Mouse (Mus musculus) right cerebral cortex, postnatal 10 days (tissue): Measurements from ENCODE around the gene Gm14085.
"Not testable (repeated sequence)": the region's sequence is repeated elsewhere in the genome, so short reads cannot be mapped to it uniquely, and the experiment has no call there.

Experiments used
- DNase-seq, 2 experiments: peaks; one replicate each; pipeline ENCODE4 v3.0.0; 2021; ENCODE audit warnings: low spot score in 2 of 2

Gene Gm14085

DNA sequence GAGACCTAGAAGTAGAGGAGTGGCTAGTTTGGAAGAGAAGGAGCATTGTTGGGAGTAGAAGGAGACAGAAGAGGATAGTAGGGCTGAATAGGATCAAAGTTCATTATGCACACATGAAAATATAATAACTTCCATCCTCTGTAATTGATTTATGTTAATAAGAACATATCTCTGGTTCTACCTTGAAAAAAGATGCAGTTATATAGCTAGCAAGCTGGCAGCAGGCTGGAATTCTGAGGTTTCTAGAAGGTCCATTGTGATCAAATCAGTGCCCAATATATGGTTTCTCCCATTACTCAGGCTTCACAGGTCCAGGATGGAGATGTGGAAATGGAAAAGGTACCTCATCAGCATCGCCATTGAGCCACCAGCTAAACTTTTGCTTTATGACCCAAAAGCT lies at the start of gene Gm14085:
TSS of gene Gm14085 (plus strand) at position 301 of the 400 bp plus-strand sequence.
- no peak for DNase-seq

DNA sequence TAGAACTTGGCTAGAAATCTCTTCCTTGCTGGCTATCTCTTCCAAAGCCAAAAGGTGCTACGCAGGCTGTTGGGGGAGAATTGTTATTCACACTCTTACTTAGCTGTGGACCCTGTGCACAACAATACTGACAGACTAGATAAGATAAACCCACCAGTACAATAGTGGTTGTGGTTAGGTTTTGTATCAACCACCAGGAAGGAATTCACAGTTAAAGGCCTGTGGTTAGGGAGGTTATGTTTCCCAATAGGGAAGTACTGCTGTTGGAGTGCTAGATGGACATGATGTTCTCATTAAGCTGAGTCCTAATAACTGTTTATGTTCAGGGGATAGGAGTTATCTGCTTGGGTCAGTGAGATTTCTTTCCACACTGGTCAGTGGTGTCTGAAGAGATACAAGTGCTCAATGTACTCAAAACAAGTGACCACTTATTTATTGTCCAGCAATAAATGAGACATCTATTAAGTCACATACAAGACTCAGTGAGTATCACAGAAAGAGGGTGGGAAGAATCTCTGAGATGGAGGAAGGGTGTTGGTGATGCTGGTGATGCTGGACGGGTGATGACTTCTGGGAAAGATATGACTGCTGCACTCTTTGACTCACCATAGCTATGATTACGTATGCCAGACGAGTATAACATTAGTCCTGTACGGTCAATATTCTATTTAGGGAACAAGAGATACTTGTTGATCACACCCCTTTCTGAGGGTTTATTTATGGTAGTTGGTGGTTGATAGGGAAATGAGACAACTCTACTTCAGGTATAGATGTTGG lies 45.8 kb upstream of the Gm14085 start:
- not testable (repeated sequence) for DNase-seq

DNA sequence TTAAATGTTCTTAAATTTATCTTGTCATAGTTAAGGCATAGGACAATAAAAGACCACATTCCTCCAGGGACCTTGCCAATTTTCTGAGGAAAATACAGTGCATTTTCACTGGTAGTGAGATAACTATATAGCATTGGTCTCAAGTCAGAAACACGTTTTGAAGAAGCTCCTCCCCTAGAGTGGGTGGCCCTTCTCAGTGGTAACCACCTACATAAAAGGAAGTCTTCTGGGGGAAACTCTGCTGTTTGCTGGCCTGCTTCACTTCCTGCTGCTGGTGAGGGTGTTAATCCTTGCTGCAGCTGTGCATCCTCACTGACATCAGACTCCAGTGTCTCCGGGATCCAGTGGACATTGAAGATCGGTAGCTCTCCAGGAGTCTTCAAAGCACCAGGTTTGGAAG lies 44.2 kb upstream of the Gm14085 start:
- not testable (repeated sequence) for DNase-seq

DNA sequence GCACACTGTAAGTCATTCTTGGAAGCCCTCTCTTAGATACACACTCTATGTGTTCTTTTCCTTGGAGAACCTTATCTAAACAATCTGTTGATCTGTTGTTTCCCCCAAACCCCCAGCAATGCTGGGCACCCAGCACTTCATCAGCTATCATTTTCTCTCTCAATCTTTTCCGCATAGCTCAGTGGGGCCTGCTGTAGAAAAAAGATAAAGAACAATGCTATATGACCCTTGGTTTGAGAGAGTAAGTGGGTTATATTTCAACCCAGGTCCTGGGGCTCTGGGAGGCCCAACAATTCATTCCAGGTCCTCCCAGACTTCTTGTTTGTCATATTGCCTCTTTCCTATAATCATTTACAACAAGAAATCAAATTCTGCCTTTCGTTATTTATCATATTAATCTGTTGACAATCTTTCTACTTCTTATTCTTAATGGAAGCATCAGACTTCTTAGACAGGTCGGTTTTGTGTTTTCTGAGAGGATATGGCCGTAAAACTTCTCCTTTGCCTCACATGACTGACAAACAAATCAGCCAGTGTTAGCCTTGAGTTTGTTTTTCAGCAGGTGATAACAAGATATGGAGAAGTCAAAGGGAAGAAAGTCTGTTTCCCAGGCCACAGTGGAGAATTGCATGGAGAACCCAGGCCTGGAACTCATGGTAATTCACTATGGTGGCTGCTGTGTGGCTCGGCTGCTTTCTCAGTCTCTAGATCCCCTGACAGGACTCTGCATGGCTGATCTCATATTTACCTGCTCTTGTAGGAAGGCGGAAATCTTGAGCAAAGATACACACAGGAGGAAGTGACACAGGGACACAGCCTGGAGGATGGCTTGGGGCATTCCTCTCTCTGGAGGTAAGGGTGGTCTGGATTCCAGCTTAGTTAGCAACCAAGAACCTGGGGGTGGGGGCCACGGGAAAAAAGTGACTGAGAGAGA lies 43.5 kb upstream of the Gm14085 start:
- DNase-seq = no peak

DNA sequence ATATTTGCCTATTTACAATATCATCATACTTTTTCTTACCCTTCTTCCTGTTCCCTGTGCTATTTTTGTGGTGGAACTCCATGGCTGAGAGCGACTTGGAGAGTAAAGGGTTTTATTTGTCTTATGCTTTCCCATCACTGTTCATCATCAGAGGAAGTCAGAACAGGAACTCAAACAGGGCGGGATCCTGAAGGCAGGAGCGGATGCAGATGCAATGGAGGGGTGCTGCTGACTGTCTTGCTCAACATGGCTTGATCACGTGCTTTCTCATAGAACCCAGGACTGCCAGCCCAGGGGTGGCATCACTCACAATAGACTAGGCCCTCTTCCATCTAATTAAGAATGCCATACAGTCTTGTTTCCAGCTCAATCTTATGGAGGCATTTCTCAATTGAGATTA lies 34.4 kb upstream of the Gm14085 start:
- DNase-seq = no peak

- no peak for DNase-seq
Observed at GRCm38 (mm10) chr2:122452426-122452825, 32.3 kb upstream of the Gm14085 start.

DNA sequence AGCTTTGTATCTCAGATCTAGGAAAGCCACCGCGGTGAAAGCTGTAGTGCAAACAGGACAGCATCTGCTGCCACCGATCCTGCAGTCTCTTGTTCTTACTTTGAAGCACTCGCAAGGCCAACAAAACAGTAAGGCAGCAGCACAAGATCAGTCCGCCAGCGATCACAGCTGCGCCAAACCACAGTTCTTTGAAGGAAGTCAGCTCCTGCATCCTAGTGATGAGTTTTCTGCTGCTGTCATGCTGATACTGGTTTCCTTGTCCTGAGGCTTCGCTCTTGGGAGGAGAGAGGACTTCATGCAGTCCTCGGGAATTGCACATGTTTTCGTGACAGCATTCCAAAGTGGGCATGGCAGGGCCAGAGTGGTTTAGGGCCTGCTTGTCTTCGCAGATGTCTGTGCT lies 17.8 kb upstream of the Gm14085 start:
- peak; percentile 18 to 28 for DNase-seq

- peak; percentile 89 to 90 for DNase-seq
Observed at GRCm38 (mm10) chr2:122467351-122468013, 17.3 kb upstream of the Gm14085 start.

DNA sequence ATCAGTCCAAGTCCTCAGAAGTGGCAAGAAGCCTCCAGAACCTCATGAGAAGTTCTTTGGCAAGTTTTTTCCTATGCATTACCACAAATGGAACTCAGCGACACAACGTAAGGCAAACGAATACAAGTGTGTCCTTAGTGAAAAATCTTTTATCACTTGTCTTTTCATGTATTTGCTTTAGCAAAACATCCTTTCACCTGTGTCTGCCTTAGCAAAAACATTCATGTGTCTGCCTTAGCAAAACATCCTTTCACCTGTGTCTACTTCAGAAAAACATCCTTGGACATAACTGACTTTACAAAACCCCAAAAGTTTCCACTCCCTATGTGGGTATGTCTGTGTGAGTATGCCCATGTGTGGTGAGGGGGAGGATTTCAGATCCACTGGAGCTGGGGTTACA lies 15.5 kb upstream of the Gm14085 start:
- no peak for DNase-seq

- DNase-seq = no peak
Observed at GRCm38 (mm10) chr2:122476585-122476984, 8.2 kb upstream of the Gm14085 start.

- DNase-seq = not testable (repeated sequence)
Observed at GRCm38 (mm10) chr2:122483787-122484186, 954 bp upstream of the Gm14085 start.

DNA sequence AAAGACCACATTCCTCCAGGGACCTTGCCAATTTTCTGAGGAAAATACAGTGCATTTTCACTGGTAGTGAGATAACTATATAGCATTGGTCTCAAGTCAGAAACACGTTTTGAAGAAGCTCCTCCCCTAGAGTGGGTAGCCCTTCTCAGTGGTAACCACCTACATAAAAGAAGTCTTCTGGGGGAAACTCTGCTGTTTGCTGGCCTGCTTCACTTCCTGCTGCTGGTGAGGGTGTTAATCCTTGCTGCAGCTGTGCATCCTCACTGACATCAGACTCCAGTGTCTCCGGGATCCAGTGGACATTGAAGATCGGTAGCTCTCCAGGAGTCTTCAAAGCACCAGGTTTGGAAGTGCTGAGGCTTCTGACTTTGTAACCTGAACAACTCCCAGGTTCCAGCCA lies 913 bp downstream of the Gm14085 start:
- not testable (repeated sequence) for DNase-seq

DNA sequence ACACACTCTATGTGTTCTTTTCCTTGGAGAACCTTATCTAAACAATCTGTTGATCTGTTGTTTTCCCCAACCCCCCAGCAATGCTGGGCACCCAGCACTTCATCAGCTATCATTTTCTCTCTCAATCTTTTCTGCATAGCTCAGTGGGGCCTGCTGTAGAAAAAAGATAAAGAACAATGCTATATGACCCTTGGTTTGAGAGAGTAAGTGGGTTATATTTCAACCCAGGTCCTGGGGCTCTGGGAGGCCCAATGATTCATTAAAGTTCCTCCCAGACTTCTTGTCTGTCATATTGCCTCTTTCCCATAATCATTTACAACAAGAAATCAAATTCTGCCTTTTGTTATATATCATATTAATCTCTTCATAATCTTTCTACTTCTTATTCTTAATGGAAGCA lies 1.4 kb downstream of the Gm14085 start:
- DNase-seq = not testable (repeated sequence)

DNA sequence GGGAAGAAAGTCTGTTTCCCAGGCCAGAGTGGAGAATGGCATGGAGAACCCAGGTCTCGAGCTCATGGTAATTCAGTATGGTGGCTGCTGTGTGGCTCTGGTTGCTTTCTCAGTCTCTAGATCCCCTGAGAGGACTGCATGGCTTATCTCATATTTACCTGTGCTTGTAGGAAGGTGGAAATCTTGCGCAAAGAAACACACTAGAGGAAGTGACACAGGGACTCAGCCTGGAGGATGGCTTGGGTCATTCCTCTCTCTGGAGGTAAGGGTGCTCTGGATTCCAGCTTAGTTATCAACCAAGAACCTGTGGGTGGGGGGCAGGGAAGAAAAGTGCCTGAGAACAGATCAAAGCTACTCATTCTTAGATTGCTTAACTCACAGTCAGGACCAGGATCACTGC lies 1.9 kb downstream of the Gm14085 start:
- no peak for DNase-seq

DNA sequence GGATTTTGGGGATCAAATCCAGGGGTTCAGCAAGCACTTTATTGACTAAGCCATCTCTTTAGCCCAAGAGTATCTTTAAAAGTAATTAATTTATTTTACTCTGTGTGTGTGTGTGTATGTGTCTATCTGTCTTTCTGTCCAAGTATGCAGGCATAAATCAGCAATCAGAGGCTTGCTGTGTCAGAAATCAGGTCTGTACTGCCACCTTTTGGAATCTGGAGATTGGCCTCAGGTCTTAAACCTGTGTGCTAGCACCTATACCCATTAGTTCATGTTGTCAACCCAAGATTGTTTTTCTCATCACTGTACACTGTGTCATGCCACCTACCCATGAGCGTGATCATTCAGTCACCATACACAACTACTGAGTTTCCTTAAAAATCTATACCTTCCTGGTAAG lies 45.0 kb downstream of the Gm14085 start:
- DNase-seq = not testable (repeated sequence)

DNA sequence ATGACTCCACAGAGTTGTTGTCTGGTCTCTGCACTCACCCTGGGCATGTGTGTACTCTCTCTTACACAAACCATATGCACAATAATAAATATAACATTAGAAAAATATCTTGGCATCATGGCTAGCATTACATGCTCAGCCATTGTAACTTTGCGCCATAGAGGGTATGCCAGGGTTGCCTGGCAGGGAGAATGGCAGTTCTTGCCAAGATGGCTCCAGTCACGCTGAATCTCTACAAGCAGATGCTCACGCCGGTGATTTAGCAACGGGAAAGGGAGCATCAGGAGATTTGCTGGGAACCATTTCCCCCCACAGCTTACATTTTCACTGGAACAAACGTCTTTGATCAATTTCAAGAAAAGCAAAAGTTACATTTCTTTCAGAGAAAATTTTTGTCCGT lies 46.5 kb downstream of the Gm14085 start:
- peak; percentile 43 to 49 for DNase-seq

GRCm38 (mm10) chr2:122531726-122532125 lies 47.0 kb downstream of the Gm14085 start:
- DNase-seq = no peak

DNA sequence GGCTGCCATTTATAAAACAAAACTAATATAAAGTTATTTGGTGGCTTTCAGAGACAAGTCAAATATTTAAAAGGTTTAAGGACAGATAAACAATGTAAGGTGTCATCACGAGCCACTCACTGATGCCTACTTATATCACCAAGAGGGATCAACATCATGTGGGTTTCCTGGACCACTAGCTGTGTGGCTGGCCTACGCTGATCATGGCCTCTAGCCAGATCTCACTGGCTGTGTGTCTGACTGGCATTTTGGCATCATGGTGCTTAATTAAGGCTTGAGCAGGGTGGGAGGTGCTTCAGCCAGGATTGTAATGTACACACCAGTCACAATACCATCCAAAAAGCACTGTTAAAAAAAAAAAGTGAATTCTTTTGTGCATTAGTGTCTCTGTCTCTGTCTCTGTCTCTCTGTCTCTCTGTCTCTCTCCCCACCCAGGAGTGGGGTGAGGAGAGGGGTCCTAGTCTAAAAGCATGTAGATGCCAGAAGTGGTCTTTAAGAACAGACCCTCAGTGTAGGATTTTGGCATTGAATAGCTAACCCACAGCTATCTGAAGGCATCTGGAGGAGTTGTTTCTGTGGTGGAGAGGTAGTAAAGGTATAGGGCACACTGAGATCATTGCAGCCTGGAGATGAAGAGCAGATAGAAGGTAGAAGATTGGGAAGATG lies 47.5 kb downstream of the Gm14085 start:
- DNase-seq = peak; percentile 32 to 49

DNA sequence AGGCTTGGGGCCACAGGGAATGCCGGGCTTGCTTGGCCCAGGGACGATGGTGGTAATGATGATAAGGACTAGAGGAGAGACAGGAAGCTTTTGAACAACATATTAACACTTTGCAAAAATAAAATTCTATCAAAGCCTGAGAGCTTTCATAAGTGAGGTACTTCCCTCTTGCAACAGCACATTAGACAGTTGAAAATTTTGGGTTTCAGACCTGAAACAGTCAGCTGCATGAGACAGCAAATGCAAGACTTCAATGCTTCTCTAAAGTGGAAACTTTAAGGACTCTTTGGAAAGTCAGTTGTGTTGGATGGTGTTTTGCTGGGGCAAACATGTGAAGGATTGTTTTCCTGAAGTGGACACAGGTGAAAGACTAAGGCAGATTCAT lies 48.1 kb downstream of the Gm14085 start:
- no peak for DNase-seq

DNA sequence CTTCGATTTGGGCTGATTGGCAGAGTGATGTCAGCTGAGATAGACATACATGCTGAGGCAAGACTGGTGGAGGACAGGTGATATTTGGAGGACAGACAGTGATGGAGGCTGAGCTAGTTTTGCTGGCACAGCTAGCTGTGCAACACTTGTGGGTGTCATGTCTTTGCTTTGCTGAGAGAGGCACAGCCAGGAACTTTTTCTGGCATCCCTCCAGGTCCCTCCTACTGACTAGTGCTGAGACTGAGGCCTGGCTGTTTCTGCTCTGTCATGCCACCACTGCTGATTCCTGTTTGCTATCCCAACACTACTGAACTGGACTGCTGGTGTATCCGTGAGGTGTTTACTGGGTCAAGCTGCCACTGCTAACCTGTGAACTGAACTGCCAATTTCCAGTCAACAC lies 48.6 kb downstream of the Gm14085 start:
- DNase-seq = peak; percentile 52

- no peak for DNase-seq
Observed at GRCm38 (mm10) chr2:122534671-122535070, 49.9 kb downstream of the Gm14085 start.

DNA sequence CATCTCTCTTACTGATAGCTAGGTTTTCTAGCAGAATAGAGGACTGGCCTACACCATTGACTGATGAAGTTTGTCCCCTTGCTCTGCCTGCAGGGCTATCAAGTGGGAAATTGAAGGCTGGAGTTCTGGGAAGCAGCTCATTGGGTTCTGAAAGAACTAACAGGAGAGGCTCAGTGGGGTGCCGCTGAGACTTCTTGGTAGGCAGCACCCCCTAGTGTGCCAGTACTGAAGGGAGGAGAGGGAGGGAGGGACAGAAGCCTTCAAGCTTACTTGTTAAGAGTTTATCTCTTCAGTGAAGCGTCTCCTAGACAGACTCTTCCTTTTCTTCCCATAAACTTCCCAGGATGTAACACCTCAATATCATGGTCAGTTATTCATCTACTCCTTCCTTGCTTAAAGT lies 73.6 kb downstream of the Gm14085 start:
- DNase-seq = peak; percentile 59 to 81
